Mouse (Mus musculus) urinary bladder, postnatal 4 days (tissue): ENCODE results near the gene Gal3st2b.
"Not testable (repeated sequence)": the region's sequence is repeated elsewhere in the genome, so short reads cannot be mapped to it uniquely, and the experiment has no call there.

Experiments
- DNase-seq, 2 experiments: peaks; one replicate each; pipeline ENCODE4 v3.0.0; 2021 to 2022; ENCODE audit warnings: low spot score in 2 of 2

The Gal3st2b gene

DNA sequence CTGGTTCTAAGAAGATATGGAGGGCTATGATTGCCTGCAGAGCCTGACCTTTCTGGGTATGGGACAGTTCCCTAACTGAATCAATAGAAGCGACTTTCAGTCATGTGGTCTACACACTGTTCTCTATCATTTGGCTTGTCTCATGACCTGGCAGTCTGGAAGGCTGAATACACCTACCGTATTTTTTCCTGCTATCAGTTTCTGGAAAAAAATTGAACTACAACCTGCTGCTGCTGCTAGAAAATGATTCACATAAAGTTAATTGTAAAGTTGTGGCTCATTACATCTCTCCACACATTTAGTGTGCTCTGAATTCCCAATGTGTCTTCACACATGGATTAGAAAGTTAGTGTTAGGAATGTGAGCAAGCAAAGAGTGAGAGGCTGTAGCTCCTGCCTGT, at the start of gene Gal3st2b:
Gene Gal3st2b, plus strand, starts transcription at position 301 of the 400 bp plus-strand sequence.
- not testable (repeated sequence) for DNase-seq

DNA sequence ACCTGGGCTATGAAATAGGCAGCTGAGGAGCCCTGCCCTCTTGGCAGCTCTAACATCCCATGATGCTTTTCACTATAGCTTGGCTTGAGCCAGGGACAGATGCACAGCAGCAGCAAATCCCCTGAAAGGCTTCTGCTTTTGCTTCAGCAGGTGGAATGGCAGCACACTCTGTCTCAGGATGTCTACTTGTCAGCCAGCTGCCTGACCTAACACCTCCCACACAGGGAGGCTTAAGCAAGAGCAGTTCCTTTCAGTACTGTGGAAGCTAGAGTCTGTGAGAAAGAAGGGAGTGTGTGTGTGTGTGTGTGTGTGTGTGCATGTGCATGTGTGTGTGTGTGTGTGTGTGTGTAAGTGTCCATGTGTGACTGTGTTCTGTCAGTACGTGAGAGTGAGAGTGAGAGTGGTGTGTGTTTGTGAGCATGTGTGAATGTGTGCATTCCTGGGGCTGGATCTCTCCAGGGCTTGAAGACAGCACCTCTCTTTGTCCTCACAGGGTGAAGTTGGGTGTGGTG, 46.5 kb upstream of the Gal3st2b start:
- not testable (repeated sequence) for DNase-seq

DNA sequence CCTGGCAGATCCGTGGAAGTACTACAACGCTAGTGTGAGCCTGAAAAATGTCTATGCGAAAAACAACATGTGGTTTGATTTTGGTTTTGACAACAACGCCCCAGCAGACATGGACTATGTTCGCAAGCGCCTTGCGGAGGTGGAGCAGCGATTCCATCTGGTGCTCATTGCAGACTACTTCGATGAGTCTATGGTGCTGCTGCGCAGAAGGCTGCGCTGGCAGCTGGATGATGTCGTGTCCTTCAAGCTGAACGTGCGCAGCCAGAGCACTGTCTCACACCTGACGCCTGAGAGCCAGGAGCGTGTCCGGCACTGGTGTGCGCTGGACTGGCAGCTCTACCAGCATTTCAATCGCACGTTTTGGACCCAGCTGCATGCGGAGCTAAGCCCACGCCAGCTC, 43.7 kb upstream of the Gal3st2b start:
- DNase-seq: not testable (repeated sequence)

DNA sequence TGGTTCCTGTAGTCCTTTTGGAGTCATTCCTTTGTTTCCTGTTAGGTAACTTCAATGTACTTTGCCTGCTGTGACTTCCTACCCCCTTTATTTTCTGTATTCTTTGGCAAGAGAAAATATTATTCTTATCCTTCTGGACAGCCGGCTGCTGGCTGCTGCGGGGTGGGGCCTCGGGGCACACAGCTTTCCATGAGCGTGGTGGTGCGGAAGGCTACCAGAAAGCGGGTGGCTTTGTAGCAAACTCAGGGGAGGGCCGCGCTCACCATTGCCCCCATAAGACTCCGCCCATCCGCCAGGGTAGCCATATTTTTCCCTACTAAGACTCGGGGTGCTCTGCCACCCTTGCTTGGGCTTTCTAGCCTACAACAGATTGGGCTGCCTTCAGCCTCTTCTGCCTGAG, 36.3 kb upstream of the Gal3st2b start:
- not testable (repeated sequence) for DNase-seq

DNA sequence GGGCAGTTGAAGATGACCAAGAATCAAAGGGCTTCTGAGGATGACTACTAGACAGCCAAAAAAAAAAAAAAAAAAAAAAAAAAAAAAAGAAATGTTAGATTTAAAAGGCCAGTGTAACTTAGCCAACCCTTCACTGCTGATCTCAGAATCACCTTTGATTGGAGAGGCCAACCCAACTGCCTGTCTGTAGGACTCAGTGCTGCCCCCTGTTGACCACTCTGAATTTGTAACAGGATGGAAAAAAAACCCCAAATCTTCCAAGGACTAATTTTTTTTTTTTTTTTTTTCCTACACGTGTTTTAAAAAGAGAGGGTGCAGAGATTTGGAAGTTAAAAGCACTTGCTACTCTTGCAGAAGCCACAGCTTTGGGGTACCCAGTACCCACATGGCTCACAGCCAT, 27.2 kb upstream of the Gal3st2b start:
- DNase-seq: not testable (repeated sequence)

DNA sequence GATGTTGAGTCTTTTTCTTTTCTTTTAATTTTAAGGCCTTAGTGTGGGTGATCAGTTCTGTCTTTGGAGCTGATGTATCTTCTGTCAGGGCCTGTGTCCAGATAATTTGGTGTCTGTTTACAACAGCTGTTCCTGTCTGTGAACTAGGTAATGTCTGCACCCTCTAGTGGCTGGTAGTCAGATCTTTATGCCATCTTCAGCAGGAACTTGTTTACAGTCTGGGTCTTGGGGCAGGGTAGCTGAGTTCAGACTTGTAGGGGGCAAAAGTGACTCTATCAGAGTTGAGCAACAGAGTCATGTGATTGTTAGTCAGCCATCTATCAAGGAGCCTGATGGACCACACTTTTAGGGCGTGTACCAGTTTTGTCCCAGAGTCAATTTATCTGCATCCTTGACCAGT, 20.7 kb upstream of the Gal3st2b start:
- DNase-seq: not testable (repeated sequence)

DNA sequence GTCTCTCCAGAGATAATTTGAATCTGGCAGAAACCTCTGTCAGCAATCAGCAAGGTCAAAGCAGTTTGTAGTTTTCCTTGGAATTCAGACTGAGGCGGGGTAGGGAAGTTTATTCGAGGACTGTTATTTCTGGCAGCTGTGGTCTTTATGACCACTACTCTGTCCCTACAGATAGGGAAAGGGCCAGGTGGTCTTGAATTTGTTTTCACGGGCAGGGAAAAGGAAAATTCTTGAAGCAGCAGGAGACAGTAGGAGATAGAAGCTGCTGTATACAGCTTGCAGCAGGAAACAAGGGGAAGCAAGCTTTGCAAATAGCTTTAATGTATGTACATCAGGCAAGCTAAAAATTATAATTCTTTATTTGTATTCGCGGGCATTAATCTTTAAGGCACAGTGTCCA, 16.8 kb upstream of the Gal3st2b start:
- not testable (repeated sequence) for DNase-seq

DNA sequence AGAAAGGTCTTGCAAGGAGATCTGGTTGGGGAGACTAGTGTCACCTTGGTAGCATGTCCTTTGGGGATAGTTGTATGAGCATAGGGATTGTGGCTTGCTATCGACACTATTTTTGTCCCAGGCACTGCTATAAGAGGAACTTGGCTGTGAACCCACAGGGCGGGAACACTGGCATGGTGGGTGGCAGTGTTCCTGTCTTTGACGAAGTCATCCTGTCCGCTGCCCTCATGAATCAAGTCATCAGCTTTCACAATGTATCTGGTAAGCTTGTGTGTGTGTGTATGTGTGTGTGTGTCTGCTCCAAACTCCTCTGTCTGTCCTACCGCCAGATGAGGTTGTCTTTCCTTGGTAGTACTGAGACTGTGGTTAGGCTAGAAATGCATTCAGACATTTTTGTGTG, 11.4 kb upstream of the Gal3st2b start:
- DNase-seq: not testable (repeated sequence)

DNA sequence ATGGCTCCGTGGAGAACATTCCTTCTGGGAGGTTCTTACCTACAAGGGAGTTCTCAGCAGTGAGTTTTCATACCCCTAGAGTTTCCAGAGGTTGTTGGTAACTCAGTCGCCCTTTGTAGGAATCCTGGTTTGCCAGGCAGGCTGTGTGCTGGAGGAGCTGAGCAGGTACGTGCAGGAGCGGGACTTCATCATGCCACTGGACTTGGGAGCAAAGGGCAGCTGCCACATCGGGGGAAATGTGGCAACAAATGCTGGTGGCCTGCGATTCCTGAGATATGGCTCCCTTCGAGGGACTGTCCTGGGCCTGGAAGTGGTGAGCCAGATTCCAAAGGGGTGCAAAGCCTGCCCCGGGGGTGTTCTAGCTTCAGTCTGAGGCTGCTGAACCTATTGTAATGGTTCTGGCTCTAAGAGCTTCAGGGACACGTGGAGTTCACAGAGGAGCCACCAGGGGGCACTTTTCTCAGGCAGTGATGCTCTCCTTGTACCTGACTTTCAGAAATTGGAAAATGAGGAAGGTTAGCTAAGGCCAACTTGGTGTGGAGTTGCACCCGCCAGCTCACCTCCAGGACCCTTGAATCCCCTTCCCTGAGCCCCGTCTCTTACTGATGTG, 9.0 kb upstream of the Gal3st2b start:
- not testable (repeated sequence) for DNase-seq

DNA sequence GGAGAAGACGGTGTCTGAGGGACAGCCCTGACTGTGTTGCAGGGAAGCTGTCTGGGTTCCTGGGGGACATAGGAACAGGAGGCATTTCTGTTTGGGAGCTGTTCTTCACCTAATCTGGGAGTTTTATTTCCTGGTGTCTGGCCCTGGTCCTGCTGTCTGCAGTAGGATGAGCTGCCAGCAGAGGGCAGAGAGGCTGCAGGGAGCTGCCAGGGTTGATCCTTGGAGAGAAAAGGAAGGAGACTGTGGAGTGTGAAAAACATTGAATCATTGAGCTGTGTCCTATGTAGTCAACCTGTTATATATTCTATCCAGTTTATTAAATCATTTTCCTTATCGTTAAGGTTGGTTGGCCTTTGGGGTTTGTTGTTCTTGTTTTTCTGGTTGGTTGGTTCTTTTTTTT, 6.2 kb upstream of the Gal3st2b start:
- not testable (repeated sequence) for DNase-seq

DNA sequence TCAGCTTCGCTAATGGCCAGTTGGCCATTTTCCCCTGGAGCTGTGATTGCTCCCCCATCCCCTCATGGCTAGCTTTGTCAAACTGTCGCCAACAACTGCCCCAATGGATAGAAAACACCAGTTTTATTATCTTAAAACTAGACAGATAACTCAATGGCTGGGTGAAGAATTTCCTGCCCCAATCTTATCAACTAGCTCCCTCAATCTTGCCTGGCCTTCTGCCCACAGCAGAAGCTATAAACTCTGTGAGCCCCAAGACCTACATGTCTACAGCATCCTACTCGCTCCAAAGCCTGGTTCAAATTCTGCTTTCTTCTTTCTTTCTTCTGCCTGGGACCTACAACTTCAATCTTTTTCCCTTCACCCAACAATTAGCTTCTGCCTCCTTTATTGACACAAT, 951 bp upstream of the Gal3st2b start:
- DNase-seq: not testable (repeated sequence)

DNA sequence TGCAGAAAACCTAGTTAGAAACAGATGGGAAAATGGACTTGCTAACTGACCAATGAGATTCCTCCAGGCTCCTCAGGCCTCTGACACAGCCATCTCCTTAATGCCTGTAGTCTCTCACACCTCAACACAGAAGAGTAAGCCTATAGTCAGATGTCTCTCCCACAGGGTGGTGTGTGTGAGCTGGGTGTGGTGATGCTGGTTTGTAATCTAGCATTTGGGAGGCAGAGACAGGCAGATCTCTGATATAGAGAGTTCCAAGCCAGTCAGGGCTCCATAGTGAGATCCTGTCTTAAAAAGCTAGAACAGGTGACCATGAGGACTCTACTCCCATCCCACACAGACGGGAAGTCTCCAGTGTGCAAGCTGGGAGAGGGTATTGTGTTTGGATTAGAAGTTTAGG, 664 bp downstream of the Gal3st2b start:
- DNase-seq: not testable (repeated sequence)

DNA sequence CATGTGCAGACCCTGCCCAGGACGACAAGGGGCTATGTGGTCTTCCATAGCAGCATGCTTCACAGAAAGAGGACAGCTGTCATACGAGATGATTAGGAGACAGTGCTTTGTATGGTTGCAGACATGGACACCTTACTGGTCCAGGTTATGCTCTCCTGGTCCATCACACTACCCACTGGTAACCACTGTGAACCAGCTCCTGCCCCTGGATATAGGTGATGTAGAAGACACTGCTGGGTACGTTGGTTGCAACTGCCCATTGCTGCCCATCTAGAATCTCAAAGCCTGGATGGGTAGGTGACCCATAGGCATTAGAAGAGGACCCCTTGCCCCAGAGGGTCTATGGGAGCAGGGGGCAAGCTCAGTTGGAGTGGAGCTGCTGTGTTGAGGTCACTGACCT, 1.2 kb downstream of the Gal3st2b start:
- not testable (repeated sequence) for DNase-seq

DNA sequence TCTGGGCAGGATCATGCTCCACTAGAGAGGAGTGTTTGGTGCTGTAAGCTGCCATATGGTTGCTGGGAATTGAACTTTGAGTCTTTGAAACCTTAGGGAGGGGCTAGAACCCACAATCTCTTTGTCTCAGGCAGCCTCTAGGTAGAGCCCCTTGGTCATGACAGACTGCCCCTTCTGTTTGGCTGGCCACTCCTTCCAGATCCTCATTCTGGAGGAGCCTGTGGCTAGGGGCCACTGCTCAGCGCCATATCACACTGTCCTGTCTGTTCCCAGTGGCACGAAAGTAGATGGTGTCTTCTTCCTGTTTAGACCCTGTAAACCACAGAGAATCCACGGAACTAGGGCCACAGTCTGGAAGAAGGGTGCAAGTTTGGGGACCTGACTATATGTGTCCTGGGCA, 4.5 kb downstream of the Gal3st2b start:
- not testable (repeated sequence) for DNase-seq

DNA sequence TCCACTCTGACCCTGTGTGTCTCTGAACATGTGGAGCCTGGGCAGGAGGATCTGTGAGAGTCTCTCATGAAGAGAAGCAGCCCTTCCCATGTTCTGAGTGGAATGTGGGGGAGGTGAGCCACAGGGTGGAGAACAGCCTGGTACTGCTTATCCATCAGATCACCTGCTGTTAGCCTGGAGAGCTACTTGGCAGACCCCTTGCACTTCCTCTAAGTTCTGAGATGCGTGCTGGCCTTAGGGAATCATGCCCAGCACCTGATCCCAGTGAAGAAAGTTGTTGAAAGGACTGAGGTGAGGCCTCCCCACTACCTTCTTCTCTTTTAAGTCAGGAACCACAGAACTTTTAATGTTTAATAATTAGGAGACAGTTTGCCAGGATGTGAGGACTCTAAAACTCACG, 5.0 kb downstream of the Gal3st2b start:
- DNase-seq: not testable (repeated sequence)

DNA sequence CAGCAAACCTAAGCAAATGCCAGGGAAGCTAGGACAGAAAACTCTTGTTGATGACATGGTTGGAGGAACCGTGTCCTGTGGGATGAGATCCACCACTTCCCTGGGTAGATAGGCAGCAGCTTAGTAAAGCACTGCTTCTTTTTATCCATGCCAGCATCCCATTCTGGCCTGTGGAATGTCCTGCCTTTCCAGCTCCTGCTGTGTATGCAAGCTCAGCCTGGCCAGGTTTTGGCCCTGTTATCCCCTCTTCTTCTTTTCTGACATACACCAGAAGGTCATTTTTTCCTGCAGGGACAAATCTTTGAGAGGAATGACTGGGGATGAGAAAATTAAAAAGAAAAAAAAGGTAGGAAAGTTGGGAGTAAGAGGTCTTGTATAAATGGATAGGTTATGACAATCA, 17.3 kb downstream of the Gal3st2b start:
- DNase-seq: not testable (repeated sequence)

DNA sequence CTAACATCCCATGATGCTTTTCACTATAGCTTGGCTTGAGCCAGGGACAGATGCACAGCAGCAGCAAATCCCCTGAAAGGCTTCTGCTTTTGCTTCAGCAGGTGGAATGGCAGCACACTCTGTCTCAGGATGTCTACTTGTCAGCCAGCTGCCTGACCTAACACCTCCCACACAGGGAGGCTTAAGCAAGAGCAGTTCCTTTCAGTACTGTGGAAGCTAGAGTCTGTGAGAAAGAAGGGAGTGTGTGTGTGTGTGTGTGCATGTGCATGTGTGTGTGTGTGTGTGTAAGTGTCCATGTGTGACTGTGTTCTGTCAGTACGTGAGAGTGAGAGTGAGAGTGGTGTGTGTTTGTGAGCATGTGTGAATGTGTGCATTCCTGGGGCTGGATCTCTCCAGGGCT, 19.7 kb downstream of the Gal3st2b start:
- DNase-seq: not testable (repeated sequence)

DNA sequence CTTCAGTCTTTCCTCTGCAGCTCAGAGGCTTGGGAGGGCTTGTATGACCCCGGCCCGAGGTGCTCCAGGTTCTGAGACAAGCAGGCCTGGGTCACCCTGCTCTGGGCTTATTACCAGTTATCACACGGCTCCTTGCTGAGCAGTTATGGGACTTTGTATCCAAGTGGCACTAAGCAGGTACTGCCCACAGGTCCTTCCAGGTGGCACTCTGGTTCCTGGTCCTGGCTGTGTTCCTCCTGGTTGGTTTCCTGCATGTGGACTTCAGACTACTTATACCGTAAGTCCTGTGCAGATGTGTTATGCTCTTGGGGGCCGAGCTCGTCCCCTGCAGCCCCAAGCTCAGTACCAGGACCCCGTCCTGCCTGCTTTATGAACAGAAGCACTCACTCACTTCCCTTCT, 20.3 kb downstream of the Gal3st2b start:
- DNase-seq: not testable (repeated sequence)

DNA sequence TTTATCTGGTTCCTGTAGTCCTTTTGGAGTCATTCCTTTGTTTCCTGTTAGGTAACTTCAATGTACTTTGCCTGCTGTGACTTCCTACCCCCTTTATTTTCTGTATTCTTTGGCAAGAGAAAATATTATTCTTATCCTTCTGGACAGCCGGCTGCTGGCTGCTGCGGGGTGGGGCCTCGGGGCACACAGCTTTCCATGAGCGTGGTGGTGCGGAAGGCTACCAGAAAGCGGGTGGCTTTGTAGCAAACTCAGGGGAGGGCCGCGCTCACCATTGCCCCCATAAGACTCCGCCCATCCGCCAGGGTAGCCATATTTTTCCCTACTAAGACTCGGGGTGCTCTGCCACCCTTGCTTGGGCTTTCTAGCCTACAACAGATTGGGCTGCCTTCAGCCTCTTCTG, 31.0 kb downstream of the Gal3st2b start:
- not testable (repeated sequence) for DNase-seq

DNA sequence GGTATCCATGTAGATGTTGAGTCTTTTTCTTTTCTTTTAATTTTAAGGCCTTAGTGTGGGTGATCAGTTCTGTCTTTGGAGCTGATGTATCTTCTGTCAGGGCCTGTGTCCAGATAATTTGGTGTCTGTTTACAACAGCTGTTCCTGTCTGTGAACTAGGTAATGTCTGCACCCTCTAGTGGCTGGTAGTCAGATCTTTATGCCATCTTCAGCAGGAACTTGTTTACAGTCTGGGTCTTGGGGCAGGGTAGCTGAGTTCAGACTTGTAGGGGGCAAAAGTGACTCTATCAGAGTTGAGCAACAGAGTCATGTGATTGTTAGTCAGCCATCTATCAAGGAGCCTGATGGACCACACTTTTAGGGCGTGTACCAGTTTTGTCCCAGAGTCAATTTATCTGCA, 48.4 kb downstream of the Gal3st2b start:
- not testable (repeated sequence) for DNase-seq

DNA sequence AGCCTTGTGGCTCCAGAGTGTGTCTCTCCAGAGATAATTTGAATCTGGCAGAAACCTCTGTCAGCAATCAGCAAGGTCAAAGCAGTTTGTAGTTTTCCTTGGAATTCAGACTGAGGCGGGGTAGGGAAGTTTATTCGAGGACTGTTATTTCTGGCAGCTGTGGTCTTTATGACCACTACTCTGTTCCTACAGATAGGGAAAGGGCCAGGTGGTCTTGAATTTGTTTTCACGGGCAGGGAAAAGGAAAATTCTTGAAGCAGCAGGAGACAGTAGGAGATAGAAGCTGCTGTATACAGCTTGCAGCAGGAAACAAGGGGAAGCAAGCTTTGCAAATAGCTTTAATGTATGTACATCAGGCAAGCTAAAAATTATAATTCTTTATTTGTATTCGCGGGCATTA, 52.3 kb downstream of the Gal3st2b start:
- not testable (repeated sequence) for DNase-seq

DNA sequence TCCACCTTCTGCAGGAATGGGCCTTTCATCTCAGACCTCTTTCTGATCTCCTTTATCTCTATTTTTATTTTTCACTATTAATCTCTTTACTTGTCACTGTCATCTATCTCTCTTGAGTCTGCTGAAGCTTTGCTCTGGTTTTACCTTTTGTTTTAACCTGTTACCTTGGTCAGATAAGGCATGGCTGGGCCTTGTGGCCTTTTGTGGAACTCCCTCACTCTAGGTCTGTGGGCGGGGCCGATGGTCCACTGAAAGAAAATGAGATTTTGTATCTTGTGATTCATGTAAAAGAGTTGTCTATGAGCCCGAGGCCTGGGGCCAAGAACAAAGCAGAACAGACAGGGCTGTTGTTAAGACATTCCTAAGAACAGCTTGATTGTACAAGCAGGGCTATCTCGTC, 52.7 kb downstream of the Gal3st2b start:
- DNase-seq: not testable (repeated sequence)

DNA sequence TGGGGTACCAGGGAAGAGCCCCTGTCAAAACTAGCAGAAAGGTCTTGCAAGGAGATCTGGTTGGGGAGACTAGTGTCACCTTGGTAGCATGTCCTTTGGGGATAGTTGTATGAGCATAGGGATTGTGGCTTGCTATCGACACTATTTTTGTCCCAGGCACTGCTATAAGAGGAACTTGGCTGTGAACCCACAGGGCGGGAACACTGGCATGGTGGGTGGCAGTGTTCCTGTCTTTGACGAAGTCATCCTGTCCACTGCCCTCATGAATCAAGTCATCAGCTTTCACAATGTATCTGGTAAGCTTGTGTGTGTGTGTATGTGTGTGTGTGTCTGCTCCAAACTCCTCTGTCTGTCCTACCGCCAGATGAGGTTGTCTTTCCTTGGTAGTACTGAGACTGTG, 57.7 kb downstream of the Gal3st2b start:
- not testable (repeated sequence) for DNase-seq

DNA sequence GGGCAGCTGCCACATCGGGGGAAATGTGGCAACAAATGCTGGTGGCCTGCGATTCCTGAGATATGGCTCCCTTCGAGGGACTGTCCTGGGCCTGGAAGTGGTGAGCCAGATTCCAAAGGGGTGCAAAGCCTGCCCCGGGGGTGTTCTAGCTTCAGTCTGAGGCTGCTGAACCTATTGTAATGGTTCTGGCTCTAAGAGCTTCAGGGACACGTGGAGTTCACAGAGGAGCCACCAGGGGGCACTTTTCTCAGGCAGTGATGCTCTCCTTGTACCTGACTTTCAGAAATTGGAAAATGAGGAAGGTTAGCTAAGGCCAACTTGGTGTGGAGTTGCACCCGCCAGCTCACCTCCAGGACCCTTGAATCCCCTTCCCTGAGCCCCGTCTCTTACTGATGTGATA, 60.2 kb downstream of the Gal3st2b start:
- DNase-seq: not testable (repeated sequence)
